Mouse (Mus musculus): ENCODE results near the gene Abcg8.

GRCm38 (mm10) chr17:84675951-84676366 lies at the start of gene Abcg8:
- TF ChIP-seq EP300 (optimal IDR thresholded peaks at IDR 0.05), result no peak
- TF ChIP-seq CTCF (IDR thresholded peaks at IDR 0.05; ENCODE audit: low read depth), result peak; percentile 27; the same call in 1 of the 2 replicates

Data from stomach, postnatal 0 days (tissue).